Mouse (Mus musculus): ENCODE measurements around the gene Ankrd11. TPM values are rescaled to one million over a fixed set of nuclear protein-coding genes. Genes with fewer than 3 reads are reported as not detected.

Ankrd11 gene
- polyA plus RNA-seq, 1 experiment from 2014 or later, result 55.0 TPM

DNA sequence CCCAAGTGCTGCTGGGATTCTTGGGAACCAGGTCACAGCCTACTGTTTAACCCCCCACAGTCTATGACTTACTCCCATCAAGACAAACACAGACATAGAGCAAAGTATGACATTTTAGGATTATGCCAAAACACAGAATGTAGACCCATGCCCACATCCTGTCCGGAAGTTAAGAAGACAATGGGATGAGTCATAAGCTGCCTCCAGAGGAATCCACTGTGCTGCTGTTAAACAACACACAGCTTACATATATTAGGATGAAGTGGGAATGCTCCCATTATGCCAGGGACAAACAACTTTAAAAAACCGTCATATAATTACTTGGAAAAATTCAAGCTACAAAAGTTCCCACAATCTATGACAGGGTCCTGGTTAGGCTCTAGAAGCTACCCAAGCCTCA, 52.1 kb downstream of the Ankrd11 start:
- peaks cover 11% of the 10 kb centered on the region; the same call in 1 of the 2 replicates for H3K4me1 ChIP-seq (ENCODE audit: control insufficient read depth, insufficient read depth, low read length)
- no peak overlapping the region for H3K27ac ChIP-seq (replicated peaks; ENCODE audit: low read depth, low read length)
- no peak overlapping the region for H3K4me3 ChIP-seq (ENCODE audit: low read depth, low read length)
- no peaks in the 10 kb centered on the region for H3K36me3 ChIP-seq (ENCODE audit: control insufficient read depth, insufficient read depth, low read length)
- no peak overlapping the region for H3K9ac ChIP-seq (ENCODE audit: low read depth, low read length)
- H3K9me3 ChIP-seq (ENCODE audit: control insufficient read depth, low read length), result no peaks in the 10 kb centered on the region
- no peak for ATAC-seq (ENCODE audit: low read depth)
- DNase-seq (ENCODE audit: low spot score), result no peak
- 85% methylated on average over 2 of the region's 2 CpGs for WGBS
- no peaks in the 10 kb centered on the region for H3K27me3 ChIP-seq (replicated peaks; ENCODE audit: control insufficient read depth, insufficient read depth, low read length)
- no peak overlapping the region for H3K4me2 ChIP-seq (ENCODE audit: low read depth, low read length)

DNA sequence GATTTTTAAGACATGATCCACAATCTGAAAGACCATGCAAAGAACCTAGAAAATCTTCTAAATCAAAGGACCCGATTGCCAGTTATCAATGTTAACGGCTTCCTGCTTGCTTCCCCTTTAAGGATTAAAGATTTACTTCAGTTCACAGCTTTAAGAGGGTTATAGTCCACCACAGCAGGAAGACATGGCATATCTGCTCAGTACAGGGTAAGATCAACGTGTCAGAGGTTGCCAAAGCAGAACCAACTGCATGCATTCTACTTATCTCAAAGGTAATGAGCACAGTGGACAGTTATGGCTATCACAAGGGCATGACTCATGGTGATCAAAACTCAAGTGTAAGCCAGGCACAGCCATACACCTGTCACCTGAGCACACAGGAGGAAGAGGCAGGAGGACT, 53.1 kb downstream of the Ankrd11 start:
- no peak overlapping the region for H3K4me3 ChIP-seq (ENCODE audit: low read depth, low read length)
- no peaks in the 10 kb centered on the region for H3K27me3 ChIP-seq (replicated peaks; ENCODE audit: control insufficient read depth, insufficient read depth, low read length)
- peaks cover 6% of the 10 kb centered on the region; the same call in 1 of the 2 replicates for H3K4me1 ChIP-seq (ENCODE audit: control insufficient read depth, insufficient read depth, low read length)
- no peak overlapping the region for H3K27ac ChIP-seq (replicated peaks; ENCODE audit: low read depth, low read length)
- H3K9me3 ChIP-seq (ENCODE audit: control insufficient read depth, low read length), result no peaks in the 10 kb centered on the region
- ATAC-seq (ENCODE audit: low read depth) (no peak), DNase-seq (ENCODE audit: low spot score) (no peak)
- no peak overlapping the region for H3K4me2 ChIP-seq (ENCODE audit: low read depth, low read length)
- WGBS, result 92% methylated on average over 3 of the region's 3 CpGs
- H3K36me3 ChIP-seq (ENCODE audit: control insufficient read depth, insufficient read depth, low read length), result no peaks in the 10 kb centered on the region
- no peak overlapping the region for H3K9ac ChIP-seq (ENCODE audit: low read depth, low read length)

DNA sequence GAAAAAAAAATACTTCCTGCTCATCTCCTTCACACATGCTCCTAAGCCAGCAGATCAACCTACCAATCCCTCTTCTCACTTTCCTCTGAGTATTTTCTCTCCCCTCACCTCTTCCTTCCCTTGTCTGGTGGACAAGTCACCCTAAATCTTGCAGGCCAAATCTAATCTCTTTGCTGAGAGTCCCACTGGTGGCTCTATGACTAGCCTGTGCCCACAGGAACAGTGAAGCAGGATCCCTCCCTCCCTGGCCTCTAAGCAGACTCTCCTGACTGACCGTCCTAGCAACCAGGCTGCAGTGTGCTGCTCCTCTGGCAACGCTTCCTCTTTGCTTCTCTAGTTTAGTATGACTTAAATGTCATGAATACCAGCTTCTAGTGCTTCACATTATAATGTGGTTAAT, 54.8 kb downstream of the Ankrd11 start:
- Histone ChIP-seq H3K27me3 (replicated peaks; ENCODE audit: control insufficient read depth, insufficient read depth, low read length) (no peaks in the 10 kb centered on the region), H3K36me3 (ENCODE audit: control insufficient read depth, insufficient read depth, low read length) (no peaks in the 10 kb centered on the region), H3K9me3 (ENCODE audit: control insufficient read depth, low read length) (no peaks in the 10 kb centered on the region), H3K9ac (ENCODE audit: low read depth, low read length) (no peak overlapping the region), H3K4me2 (ENCODE audit: low read depth, low read length) (no peak overlapping the region), H3K27ac (replicated peaks; ENCODE audit: low read depth, low read length) (no peak overlapping the region), H3K4me3 (ENCODE audit: low read depth, low read length) (no peak overlapping the region), H3K4me1 (ENCODE audit: control insufficient read depth, insufficient read depth, low read length) (peaks cover 6% of the 10 kb centered on the region; the same call in 1 of the 2 replicates)
- WGBS, result 59% methylated on average over 2 of the region's 2 CpGs
- no peak for DNase-seq (ENCODE audit: low spot score)
- no peak for ATAC-seq (ENCODE audit: low read depth)

DNA sequence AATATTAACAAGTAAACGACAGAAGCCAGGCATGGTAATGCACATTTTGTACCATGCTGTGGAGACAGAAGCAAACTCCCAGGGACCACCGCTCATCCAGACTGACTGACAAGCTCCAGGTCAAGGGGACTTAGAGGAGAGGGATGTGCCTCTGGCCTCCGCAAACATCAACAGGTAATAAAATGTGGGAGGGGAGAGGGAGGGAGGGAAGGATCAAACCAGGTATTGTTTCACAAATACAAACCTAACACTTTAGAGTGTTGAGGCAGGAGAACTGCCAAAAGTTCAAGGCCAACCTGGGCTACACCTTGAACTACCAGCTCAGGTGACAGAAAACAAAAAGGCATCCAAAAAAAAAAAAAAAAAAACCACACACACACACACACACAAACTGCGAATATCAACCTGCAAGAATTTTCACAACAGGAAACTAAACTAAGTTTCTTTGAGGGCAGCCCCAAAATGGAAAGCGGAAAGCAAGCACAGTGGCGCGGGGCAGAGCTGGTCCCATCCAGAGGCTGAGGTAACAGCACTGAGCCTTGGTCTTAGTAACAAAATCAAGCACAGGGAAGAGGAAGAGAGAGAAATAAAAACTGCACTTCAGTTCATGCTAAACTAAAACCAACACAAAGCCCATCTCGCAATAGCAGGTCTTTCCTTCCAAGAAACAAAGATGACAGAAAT, 55.4 kb downstream of the Ankrd11 start:
- 87% methylated on average over 8 of the region's 8 CpGs for WGBS
- Histone ChIP-seq H3K27me3 (replicated peaks; ENCODE audit: control insufficient read depth, insufficient read depth, low read length) (no peaks in the 10 kb centered on the region), H3K4me2 (ENCODE audit: low read depth, low read length) (no peak overlapping the region), H3K27ac (replicated peaks; ENCODE audit: low read depth, low read length) (no peak overlapping the region), H3K4me3 (ENCODE audit: low read depth, low read length) (no peak overlapping the region), H3K36me3 (ENCODE audit: control insufficient read depth, insufficient read depth, low read length) (no peaks in the 10 kb centered on the region), H3K4me1 (ENCODE audit: control insufficient read depth, insufficient read depth, low read length) (peaks cover 7% of the 10 kb centered on the region; the same call in 1 of the 2 replicates), H3K9me3 (ENCODE audit: control insufficient read depth, low read length) (no peaks in the 10 kb centered on the region), H3K9ac (ENCODE audit: low read depth, low read length) (no peak overlapping the region)
- ATAC-seq (ENCODE audit: low read depth) (no peak), DNase-seq (ENCODE audit: low spot score) (no peak)

DNA sequence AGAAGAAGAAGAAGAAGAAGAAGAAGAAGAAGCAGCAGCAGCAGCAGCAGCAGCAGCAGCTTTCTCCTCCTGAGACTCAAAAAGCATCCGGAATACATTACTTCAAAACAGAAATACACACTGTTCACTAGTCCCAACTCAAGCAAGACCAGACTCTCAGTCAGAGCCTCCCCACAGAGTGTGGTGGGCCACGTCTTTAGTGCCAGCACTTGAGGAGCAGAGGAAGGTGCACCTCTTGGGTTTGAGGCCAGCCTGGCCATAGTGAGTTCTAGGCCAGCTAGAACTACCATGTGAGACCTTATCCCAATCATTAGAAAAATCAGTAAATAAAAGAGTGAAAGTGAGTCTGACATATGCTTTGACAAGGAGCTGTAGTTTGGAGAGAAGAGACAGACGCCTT, 57.9 kb downstream of the Ankrd11 start:
- Histone ChIP-seq H3K36me3 (ENCODE audit: control insufficient read depth, insufficient read depth, low read length) (no peaks in the 10 kb centered on the region), H3K4me3 (ENCODE audit: low read depth, low read length) (no peak overlapping the region), H3K9ac (ENCODE audit: low read depth, low read length) (no peak overlapping the region), H3K27me3 (replicated peaks; ENCODE audit: control insufficient read depth, insufficient read depth, low read length) (no peaks in the 10 kb centered on the region), H3K4me1 (ENCODE audit: control insufficient read depth, insufficient read depth, low read length) (peaks cover 18% of the 10 kb centered on the region), H3K27ac (replicated peaks; ENCODE audit: low read depth, low read length) (no peak overlapping the region), H3K9me3 (ENCODE audit: control insufficient read depth, low read length) (no peaks in the 10 kb centered on the region), H3K4me2 (ENCODE audit: low read depth, low read length) (no peak overlapping the region)
- ATAC-seq (ENCODE audit: low read depth) (no peak), DNase-seq (ENCODE audit: low spot score) (no peak)
- 81% methylated on average over 3 of the region's 3 CpGs for WGBS

DNA sequence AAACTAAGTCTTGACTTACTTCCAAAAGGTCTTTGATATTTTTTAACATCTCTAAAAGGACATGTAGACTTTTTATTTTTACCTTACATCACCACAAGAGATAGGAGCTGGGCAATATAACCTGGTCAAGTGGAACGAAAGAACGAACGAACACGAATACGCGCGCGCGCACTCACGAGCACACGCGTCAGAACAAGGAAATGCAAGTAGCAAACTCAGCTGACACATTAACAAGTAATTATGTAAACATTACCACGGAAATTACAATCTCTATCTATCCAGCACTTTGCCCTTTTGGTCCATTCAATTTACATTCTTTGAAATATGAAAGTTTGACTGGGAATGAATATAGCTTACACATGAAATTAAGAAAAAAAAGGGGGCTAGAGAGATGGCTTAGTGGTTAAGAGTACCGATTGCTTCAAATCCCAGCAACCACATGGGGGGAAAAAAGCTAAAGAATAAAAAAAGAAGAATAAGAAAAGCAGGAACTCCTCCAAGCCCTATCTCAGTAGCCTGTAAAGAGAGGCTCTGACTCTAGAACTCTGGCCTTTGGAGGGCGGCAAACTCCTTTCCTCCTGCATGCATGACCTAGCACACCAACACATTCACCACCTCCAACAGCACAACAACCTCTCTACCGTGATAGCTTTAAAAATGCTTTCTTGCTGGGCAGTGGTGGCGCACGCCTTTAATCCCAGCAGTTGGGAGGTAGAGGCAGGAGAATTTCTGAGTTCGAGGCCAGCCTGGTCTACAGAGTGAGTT, 58.7 kb downstream of the Ankrd11 start:
- Histone ChIP-seq H3K4me2 (ENCODE audit: low read depth, low read length) (no peak overlapping the region), H3K9me3 (ENCODE audit: control insufficient read depth, low read length) (no peaks in the 10 kb centered on the region), H3K27ac (replicated peaks; ENCODE audit: low read depth, low read length) (no peak overlapping the region), H3K27me3 (replicated peaks; ENCODE audit: control insufficient read depth, insufficient read depth, low read length) (no peaks in the 10 kb centered on the region), H3K4me1 (ENCODE audit: control insufficient read depth, insufficient read depth, low read length) (peaks cover 18% of the 10 kb centered on the region), H3K9ac (ENCODE audit: low read depth, low read length) (no peak overlapping the region), H3K4me3 (ENCODE audit: low read depth, low read length) (no peak overlapping the region), H3K36me3 (ENCODE audit: control insufficient read depth, insufficient read depth, low read length) (no peaks in the 10 kb centered on the region)
- no peak for DNase-seq (ENCODE audit: low spot score)
- WGBS, result 92% methylated on average over 19 of the region's 19 CpGs
- no peak for ATAC-seq (ENCODE audit: low read depth)

DNA sequence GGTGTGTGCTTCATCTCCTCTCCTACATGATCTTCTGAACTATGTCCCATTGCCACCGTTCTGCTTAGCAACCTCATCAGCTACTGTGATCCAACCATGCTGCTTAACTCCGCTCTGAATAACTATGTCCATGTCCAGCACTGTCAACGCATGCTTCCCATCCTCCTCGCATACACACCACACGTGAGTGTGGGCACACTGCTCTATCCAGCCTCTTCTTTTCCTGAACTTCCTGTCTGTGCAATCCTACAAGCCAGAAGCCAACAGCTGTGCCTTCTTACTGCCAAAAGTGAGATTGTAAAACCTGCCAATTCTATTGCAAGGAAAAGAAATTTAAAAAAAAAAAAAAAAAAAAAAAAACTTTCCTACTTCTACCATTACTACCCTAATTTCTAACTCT, 60.4 kb downstream of the Ankrd11 start:
- H3K9me3 ChIP-seq (ENCODE audit: control insufficient read depth, low read length), result no peaks in the 10 kb centered on the region
- ATAC-seq (ENCODE audit: low read depth) (no peak), DNase-seq (ENCODE audit: low spot score) (no peak)

DNA sequence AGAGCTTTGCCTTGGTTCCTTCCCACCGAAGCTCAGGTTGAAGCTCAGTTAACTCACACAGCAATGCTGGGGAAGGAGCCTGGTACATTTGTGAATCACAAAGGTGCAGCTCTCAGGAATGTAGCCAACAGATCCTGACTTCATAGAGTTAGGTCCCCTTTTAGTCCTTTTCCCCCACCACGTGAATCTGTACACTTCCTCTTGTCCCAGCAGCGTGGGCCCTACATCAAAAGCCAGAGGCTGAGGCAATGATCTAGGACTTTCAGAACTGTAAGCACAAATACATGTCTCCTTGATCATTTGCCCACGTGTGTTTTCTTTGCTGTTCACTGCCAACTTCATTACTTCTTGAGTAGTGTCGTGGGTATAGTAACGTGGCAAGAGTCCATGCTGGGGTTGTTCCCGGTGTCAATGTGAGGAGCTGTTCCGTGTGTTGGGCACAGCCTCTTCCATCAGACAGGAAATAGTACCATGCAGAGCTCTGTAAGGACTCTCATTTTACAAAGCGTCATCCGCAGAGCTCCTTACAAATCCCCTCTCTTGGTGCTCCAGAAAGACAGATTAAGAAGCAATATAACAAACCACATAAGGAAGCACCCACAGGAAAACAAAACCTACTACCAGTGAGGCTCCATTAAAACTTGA, 62.1 kb downstream of the Ankrd11 start:
- Histone ChIP-seq H3K4me1 (ENCODE audit: control insufficient read depth, insufficient read depth, low read length) (peaks cover 13% of the 10 kb centered on the region), H3K4me3 (ENCODE audit: low read depth, low read length) (no peak overlapping the region), H3K27ac (replicated peaks; ENCODE audit: low read depth, low read length) (0 out of 2 replicates have a peak overlapping the region, but pooled peaks have one; percentile 3), H3K36me3 (ENCODE audit: control insufficient read depth, insufficient read depth, low read length) (no peaks in the 10 kb centered on the region), H3K9ac (ENCODE audit: low read depth, low read length) (no peak overlapping the region), H3K4me2 (ENCODE audit: low read depth, low read length) (no peak overlapping the region), H3K9me3 (ENCODE audit: control insufficient read depth, low read length) (no peaks in the 10 kb centered on the region), H3K27me3 (replicated peaks; ENCODE audit: control insufficient read depth, insufficient read depth, low read length) (no peaks in the 10 kb centered on the region)
- no peak for DNase-seq (ENCODE audit: low spot score)
- ATAC-seq (ENCODE audit: low read depth), result no peak
- 63% methylated on average over 10 of the region's 10 CpGs for WGBS

More for the DNA sequence above, 60.4 kb downstream of the Ankrd11 start:
- no peak overlapping the region for H3K9ac ChIP-seq (ENCODE audit: low read depth, low read length)
- peaks cover 15% of the 10 kb centered on the region for H3K4me1 ChIP-seq (ENCODE audit: control insufficient read depth, insufficient read depth, low read length)
- H3K27me3 ChIP-seq (replicated peaks; ENCODE audit: control insufficient read depth, insufficient read depth, low read length), result no peaks in the 10 kb centered on the region
- H3K27ac ChIP-seq (replicated peaks; ENCODE audit: low read depth, low read length), result no peak overlapping the region
- no peak overlapping the region for H3K4me3 ChIP-seq (ENCODE audit: low read depth, low read length)
- no peak overlapping the region for H3K4me2 ChIP-seq (ENCODE audit: low read depth, low read length)
- WGBS, result 83% methylated on average over 5 of the region's 5 CpGs
- no peaks in the 10 kb centered on the region for H3K36me3 ChIP-seq (ENCODE audit: control insufficient read depth, insufficient read depth, low read length)

Data from embryonic facial prominence, embryonic 14.5 days (tissue).